Mouse (Mus musculus): Measurements from ENCODE around the gene Rplp1.

- TF ChIP-seq POLR2A (IDR thresholded peaks at IDR 0.05; ENCODE audit: control insufficient read depth, extremely low read depth, insufficient read depth, low read length, poor library complexity) (no peak), CTCF (IDR thresholded peaks at IDR 0.05; ENCODE audit: borderline replicate concordance, control insufficient read depth, extremely low read depth, insufficient read depth, low read length, poor library complexity) (peak; percentile 90)
Measured at GRCm38 (mm10) chr9:61898401-61898800, 15.9 kb downstream of the Rplp1 start.
